Mouse (Mus musculus): ENCODE data around the gene Vps45.

GRCm38 (mm10) chr3:95953522-95953921, 104.7 kb downstream of the Vps45 start:
- no peak for TF ChIP-seq EP300 (IDR thresholded peaks at IDR 0.05; ENCODE audit: low read depth)
- TF ChIP-seq CTCF (IDR thresholded peaks at IDR 0.05; ENCODE audit: low read depth): no peak

Data from liver, embryonic 14.5 days (tissue).